Mouse (Mus musculus): ENCODE data around the gene Prrc2a. TPM values are rescaled to one million over a fixed set of nuclear protein-coding genes. Genes with fewer than 3 reads are reported as not detected.
"Not testable (repeated sequence)": the region's sequence is repeated elsewhere in the genome, so short reads cannot be mapped to it uniquely, and the experiment has no call there.

The Prrc2a gene
- polyA plus RNA-seq, 1 experiment from 2014 or later, result 195 TPM

DNA sequence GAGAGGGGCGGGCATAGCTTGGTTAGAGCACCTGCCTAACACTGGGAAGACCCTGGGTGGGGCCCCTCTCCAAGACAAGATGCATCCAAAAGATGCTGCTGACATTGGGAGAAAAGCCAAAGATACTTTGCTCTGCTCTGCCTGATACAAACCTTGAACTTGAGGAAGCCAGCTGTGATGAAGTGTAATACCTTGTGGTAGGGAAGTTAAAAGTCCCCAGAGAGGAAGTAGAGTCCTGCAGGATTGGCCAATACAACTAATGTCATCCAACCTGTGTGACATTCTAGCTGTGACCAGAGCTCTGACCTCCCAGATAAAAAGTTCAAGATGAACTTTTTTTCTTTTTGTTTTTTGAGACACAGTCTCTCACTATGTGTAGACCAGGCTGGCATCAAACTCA lies 39.6 kb downstream of the Prrc2a start:
- Histone ChIP-seq H3K27me3 (replicated peaks; ENCODE audit: control insufficient read depth, insufficient read depth, low read length) (no peaks in the 10 kb centered on the region), H3K9ac (replicated peaks; ENCODE audit: low read depth, low read length) (no peak overlapping the region), H3K4me3 (replicated peaks; ENCODE audit: low read length) (no peak overlapping the region), H3K4me1 (replicated peaks; ENCODE audit: control insufficient read depth, insufficient read depth, low read length) (peaks cover 36% of the 10 kb centered on the region), H3K4me2 (ENCODE audit: low read length) (no peak overlapping the region), H3K27ac (ENCODE audit: low read length) (no peak overlapping the region), H3K36me3 (ENCODE audit: control insufficient read depth, insufficient read depth) (peaks cover 5% of the 10 kb centered on the region; the same call in 1 of the 2 replicates), H3K9me3 (ENCODE audit: control insufficient read depth, low read length) (no peaks in the 10 kb centered on the region)
- 100% methylated on average over 1 of the region's 1 CpGs for WGBS
- ATAC-seq, result no peak

DNA sequence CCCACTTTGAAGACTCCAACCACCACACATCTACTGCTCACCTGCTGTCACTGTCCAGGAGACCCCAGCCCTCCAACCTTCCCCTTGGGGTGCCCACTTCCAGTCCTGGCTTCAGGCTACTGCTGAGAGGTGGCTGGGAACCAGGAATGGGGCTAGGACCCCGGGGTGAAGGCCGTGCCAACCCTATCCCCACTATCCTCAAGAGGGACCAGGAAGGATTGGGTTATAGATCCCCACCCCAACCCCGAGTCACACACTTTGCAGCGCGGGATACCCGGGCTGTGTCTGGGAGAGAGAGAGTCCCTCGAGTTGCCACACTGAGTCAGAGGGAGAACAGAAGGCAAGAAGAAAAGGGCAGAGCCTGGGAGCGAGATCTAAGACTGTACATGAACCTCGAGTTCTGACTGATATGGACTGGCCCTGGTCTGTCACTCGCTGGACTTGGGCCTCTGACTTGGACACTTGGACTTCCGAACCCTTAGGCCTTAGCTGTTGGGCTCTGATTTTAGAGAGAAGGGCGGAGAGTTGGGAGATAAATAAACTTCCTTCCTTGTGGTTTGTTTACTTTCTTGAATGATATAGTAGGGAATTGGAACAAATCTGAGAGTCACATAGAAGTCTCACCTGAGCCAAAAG lies 40.3 kb downstream of the Prrc2a start:
- H3K4me1 ChIP-seq (replicated peaks; ENCODE audit: control insufficient read depth, insufficient read depth, low read length), result peaks cover 42% of the 10 kb centered on the region
- H3K4me3 ChIP-seq (replicated peaks; ENCODE audit: low read length); H3K27me3 ChIP-seq (replicated peaks; ENCODE audit: control insufficient read depth, insufficient read depth, low read length); ATAC-seq; H3K4me2 ChIP-seq (ENCODE audit: low read length); H3K27ac ChIP-seq (ENCODE audit: low read length); H3K9ac ChIP-seq (replicated peaks; ENCODE audit: low read depth, low read length); H3K36me3 ChIP-seq (ENCODE audit: control insufficient read depth, insufficient read depth); H3K9me3 ChIP-seq (ENCODE audit: control insufficient read depth, low read length): not testable (repeated sequence)
- WGBS, result 93% methylated on average over 12 of the region's 12 CpGs

DNA sequence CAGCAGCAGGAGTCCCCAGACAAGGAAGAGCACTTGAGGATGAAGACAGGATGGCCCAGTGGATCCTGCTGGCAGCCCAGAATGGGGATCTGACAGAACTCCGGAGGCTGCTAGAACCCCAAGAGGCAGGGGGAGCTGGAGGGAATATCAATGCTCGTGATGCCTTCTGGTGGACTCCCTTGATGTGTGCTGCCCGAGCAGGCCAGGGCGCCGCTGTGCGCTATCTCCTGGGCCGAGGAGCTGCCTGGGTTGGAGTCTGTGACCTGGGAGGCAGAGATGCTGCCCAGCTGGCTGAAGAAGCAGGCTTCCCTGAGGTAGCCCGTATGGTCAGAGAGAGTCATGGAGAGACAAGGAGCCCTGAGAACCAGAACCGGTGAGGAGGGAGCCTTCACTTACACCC lies 41.4 kb downstream of the Prrc2a start:
- not testable (repeated sequence) for ATAC-seq; H3K9me3 ChIP-seq (ENCODE audit: control insufficient read depth, low read length); H3K4me3 ChIP-seq (replicated peaks; ENCODE audit: low read length); H3K36me3 ChIP-seq (ENCODE audit: control insufficient read depth, insufficient read depth); H3K27me3 ChIP-seq (replicated peaks; ENCODE audit: control insufficient read depth, insufficient read depth, low read length); H3K9ac ChIP-seq (replicated peaks; ENCODE audit: low read depth, low read length); H3K4me2 ChIP-seq (ENCODE audit: low read length); H3K27ac ChIP-seq (ENCODE audit: low read length)
- WGBS, result 94% methylated on average over 9 of the region's 9 CpGs
- peaks cover 42% of the 10 kb centered on the region for H3K4me1 ChIP-seq (replicated peaks; ENCODE audit: control insufficient read depth, insufficient read depth, low read length)

DNA sequence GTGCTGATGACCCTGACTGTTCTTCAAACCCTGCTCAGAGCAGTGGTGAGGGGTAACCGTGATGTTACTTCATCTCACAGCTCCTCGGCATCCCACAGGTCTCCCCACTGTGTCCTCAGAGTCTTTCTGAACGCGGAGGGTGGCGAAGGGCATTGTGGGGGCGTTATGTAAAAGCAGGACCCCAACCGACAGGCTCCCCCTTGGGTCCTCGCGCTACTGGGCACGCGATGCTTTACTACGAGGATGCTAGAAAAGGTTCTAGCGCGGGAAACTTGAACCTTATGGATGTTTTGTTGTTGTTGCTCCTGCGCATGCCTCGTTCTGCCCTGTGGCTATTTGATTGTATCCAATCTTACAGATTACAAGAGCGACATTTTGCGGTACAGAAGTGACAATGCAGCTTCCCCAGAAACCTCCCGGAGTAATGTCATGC lies 42.8 kb downstream of the Prrc2a start, which contains the start of gene Csnk2b:
TSS of gene Csnk2b (minus strand) at position 183 of the 433 bp plus-strand sequence.
- Histone ChIP-seq H3K4me3 (replicated peaks; ENCODE audit: low read length) (peak within 1 kb of the TSS; percentile 62), H3K4me2 (ENCODE audit: low read length) (peak within 1 kb of the TSS; percentile 95), H3K36me3 (ENCODE audit: control insufficient read depth, insufficient read depth) (peaks cover 14% of the 10 kb centered on the region), H3K9me3 (ENCODE audit: control insufficient read depth, low read length) (no peaks in the 10 kb centered on the region), H3K9ac (replicated peaks; ENCODE audit: low read depth, low read length) (peak within 1 kb of the TSS; percentile 80), H3K27ac (ENCODE audit: low read length) (peak within 1 kb of the TSS; percentile 93), H3K4me1 (replicated peaks; ENCODE audit: control insufficient read depth, insufficient read depth, low read length) (peaks cover 32% of the 10 kb centered on the region), H3K27me3 (replicated peaks; ENCODE audit: control insufficient read depth, insufficient read depth, low read length) (no peaks in the 10 kb centered on the region)
- 0% methylated on average over 19 of the region's 19 CpGs for WGBS
- peak; percentile 5; the same call in 1 of the 2 replicates for ATAC-seq

DNA sequence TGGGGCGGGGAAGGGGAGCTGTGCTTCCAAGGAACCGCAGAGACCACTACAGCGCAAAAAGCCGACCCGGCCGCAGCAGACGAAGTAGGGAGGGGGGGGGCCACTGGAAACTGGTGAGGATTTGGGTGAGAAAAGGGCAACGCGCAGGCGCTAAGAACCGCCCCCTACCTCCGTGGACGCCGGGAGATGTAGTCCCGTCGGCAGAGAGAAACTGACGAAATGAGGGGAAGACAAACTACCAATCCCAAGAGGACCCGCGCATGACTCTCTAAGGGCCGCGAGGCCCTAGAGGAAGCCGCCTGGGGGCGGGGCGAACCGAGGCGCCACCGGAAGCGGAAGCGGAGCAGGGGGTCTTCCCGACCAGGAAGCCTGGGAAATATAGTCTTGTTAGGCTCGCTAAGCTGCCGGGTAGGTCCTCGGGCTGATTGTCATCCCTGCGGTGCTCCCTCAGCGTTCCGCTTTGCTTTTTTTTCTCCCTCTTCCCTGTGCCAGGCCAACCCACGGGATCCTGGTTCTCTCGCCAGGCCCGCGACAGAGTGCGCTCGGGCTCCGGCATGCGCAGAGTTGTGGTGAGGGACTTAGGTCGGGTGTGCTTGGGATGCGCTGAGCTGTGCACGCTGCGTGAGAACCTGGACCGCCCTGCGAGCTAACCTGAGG lies 43.4 kb downstream of the Prrc2a start, which contains the start of gene Gpank1:
TSS of gene Gpank1 (plus strand) at position 313 of the 657 bp plus-strand sequence.
- peaks cover 17% of the 10 kb centered on the region for H3K36me3 ChIP-seq (ENCODE audit: control insufficient read depth, insufficient read depth)
- H3K27ac ChIP-seq (ENCODE audit: low read length), result peak within 1 kb of the TSS; percentile 93
- no peaks in the 10 kb centered on the region for H3K9me3 ChIP-seq (ENCODE audit: control insufficient read depth, low read length)
- no peaks in the 10 kb centered on the region for H3K27me3 ChIP-seq (replicated peaks; ENCODE audit: control insufficient read depth, insufficient read depth, low read length)
- H3K4me1 ChIP-seq (replicated peaks; ENCODE audit: control insufficient read depth, insufficient read depth, low read length), result peaks cover 26% of the 10 kb centered on the region
- WGBS, result 0% methylated on average over 50 of the region's 50 CpGs
- peak; percentile 97 for ATAC-seq
- peak within 1 kb of the TSS; percentile 62 for H3K4me3 ChIP-seq (replicated peaks; ENCODE audit: low read length)
- H3K9ac ChIP-seq (replicated peaks; ENCODE audit: low read depth, low read length), result peak within 1 kb of the TSS; percentile 80
- peak within 1 kb of the TSS; percentile 95 for H3K4me2 ChIP-seq (ENCODE audit: low read length)

DNA sequence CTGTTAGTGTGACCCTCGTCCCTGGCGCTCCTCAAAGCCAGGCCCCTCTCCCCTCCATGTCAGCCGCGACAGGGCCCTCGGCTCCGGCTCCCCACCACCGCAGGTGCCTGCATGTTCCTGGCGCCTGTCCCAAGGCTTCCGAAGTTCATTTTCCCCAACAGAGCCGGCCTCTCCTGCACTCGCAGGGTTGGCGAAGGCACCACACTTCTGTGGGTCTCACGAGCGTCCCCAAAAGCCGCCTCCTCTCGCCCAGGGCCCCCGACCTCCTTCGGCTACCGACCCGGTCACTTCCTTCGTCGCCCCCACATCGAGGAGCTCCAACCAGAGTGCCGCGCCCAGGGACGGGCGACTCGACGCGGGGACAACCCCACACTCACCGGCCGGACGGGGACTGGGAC lies 44.0 kb downstream of the Prrc2a start:
- Histone ChIP-seq H3K4me3 (replicated peaks; ENCODE audit: low read length) (peak overlapping the region; percentile 62), H3K36me3 (ENCODE audit: control insufficient read depth, insufficient read depth) (peaks cover 19% of the 10 kb centered on the region), H3K4me2 (ENCODE audit: low read length) (peak overlapping the region; percentile 88), H3K9me3 (ENCODE audit: control insufficient read depth, low read length) (no peaks in the 10 kb centered on the region), H3K9ac (replicated peaks; ENCODE audit: low read depth, low read length) (peak overlapping the region; percentile 76), H3K27ac (ENCODE audit: low read length) (0 out of 2 replicates have a peak overlapping the region, but pooled peaks have one; percentile 0), H3K4me1 (replicated peaks; ENCODE audit: control insufficient read depth, insufficient read depth, low read length) (peaks cover 23% of the 10 kb centered on the region), H3K27me3 (replicated peaks; ENCODE audit: control insufficient read depth, insufficient read depth, low read length) (no peaks in the 10 kb centered on the region)
- WGBS, result under 1% methylated on average over 33 of the region's 33 CpGs
- no peak for ATAC-seq

DNA sequence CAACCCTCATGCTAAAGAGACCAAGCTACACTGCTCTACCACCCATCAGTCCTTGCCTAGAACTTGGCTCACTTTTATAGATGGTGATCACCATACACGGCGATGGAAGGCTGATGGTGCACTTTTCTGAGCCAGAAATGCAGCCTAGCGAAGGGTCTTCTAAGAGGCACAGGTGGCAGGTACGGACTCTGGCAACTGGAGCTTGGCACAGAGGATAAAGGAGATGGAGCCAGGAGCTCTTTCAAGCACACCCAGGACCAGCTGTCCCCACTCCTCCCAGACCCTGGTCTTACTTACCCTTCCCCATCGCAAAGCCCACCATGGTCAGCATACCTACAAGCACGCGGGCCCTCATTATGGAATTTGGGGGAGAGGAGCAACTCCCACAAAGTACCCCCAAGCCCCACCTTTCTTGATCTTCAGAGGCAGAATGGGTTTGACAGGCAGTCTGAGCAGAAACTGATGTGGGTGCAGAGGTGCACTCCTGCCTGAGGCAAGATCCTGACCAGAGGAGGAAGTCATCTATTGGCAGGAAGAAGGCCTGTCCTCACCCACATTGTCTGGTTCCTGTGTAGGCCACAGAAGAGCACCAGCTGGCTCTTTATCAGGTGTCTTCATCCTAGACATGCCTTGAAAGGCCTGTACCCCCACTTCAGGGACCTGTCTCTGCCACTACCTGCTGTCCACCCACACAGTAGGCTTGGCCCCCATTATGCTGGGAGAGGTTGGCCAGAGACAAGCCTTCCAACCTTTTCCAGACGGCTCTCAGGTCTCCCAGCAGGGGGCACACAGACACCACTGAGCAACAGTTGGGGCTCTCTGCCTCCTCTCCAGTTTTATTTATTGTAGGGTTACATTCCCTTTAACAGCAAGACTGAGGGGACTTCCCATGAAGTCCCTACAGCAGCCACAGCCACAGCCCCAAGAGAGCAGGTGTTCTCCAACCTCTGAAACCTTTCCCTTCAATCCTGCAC lies 49.4 kb downstream of the Prrc2a start, which contains the start of gene Ly6g5b:
TSS of gene Ly6g5b (minus strand) at position 383 of the 974 bp plus-strand sequence.
- Histone ChIP-seq H3K4me3 (replicated peaks; ENCODE audit: low read length) (no peak within 1 kb of the TSS), H3K27me3 (replicated peaks; ENCODE audit: control insufficient read depth, insufficient read depth, low read length) (no peaks in the 10 kb centered on the region), H3K4me2 (ENCODE audit: low read length) (no peak within 1 kb of the TSS), H3K4me1 (replicated peaks; ENCODE audit: control insufficient read depth, insufficient read depth, low read length) (peaks cover 9% of the 10 kb centered on the region), H3K36me3 (ENCODE audit: control insufficient read depth, insufficient read depth) (peaks cover 19% of the 10 kb centered on the region), H3K9ac (replicated peaks; ENCODE audit: low read depth, low read length) (no peak within 1 kb of the TSS), H3K27ac (ENCODE audit: low read length) (no peak within 1 kb of the TSS), H3K9me3 (ENCODE audit: control insufficient read depth, low read length) (no peaks in the 10 kb centered on the region)
- WGBS, result 87% methylated on average over 8 of the region's 8 CpGs
- ATAC-seq, result no peak

DNA sequence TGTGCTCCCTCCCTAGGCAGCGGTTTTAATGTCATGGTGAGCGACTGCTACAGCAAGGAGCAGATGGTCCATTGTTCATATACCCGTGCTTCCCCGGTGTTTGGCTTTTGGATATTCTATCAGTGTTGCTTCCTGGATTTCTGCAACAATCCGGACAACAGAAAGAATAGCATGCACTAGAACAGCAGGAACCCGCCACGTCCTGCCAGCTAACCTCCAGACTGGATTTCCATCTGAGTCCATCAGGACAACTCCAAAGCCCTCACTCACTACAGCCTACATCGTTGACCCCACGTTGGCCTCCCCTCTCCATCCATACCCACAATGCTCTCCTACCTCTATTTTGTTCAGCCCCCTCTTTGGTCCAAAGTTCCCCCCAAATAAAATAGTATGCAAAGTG lies 52.9 kb downstream of the Prrc2a start:
- no peaks in the 10 kb centered on the region for H3K27me3 ChIP-seq (replicated peaks; ENCODE audit: control insufficient read depth, insufficient read depth, low read length)
- H3K4me2 ChIP-seq (ENCODE audit: low read length), result no peak overlapping the region
- H3K4me1 ChIP-seq (replicated peaks; ENCODE audit: control insufficient read depth, insufficient read depth, low read length), result no peaks in the 10 kb centered on the region
- H3K36me3 ChIP-seq (ENCODE audit: control insufficient read depth, insufficient read depth), result peaks cover 10% of the 10 kb centered on the region
- H3K9ac ChIP-seq (replicated peaks; ENCODE audit: low read depth, low read length), result no peak overlapping the region
- WGBS, result 72% methylated on average over 9 of the region's 9 CpGs
- no peak overlapping the region for H3K4me3 ChIP-seq (replicated peaks; ENCODE audit: low read length)
- no peak overlapping the region for H3K27ac ChIP-seq (ENCODE audit: low read length)
- no peak for ATAC-seq
- H3K9me3 ChIP-seq (ENCODE audit: control insufficient read depth, low read length), result no peaks in the 10 kb centered on the region

DNA sequence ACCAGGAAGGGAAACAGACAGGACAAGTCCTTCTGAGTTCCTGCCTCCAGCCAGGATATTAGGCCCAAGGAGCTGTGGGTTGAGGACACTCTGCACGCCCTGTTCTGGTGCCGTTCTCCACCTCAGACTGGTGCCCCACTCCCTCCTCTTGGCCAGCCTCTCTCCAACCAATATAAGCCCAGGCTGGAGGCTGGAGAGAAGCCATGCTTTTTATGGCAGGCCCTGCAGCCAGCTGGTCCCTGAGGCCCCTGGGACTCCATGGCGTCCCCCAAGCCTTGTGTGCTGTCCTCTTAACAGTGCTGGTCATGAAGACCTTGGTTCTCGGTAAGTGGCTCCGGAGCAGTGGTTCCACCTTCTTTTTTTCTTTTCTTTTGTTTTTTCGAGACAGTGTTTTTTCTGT lies 56.6 kb downstream of the Prrc2a start, which contains the start of gene Ly6g5c:
TSS of gene Ly6g5c (plus strand) at position 183 of the 400 bp plus-strand sequence.
- H3K27ac ChIP-seq (ENCODE audit: low read length), result no peak within 1 kb of the TSS
- no peaks in the 10 kb centered on the region for H3K4me1 ChIP-seq (replicated peaks; ENCODE audit: control insufficient read depth, insufficient read depth, low read length)
- peaks cover 3% of the 10 kb centered on the region; the same call in 1 of the 2 replicates for H3K36me3 ChIP-seq (ENCODE audit: control insufficient read depth, insufficient read depth)
- H3K27me3 ChIP-seq (replicated peaks; ENCODE audit: control insufficient read depth, insufficient read depth, low read length), result no peaks in the 10 kb centered on the region
- no peak within 1 kb of the TSS for H3K4me3 ChIP-seq (replicated peaks; ENCODE audit: low read length)
- 83% methylated on average over 6 of the region's 6 CpGs for WGBS
- no peaks in the 10 kb centered on the region for H3K9me3 ChIP-seq (ENCODE audit: control insufficient read depth, low read length)
- no peak within 1 kb of the TSS for H3K4me2 ChIP-seq (ENCODE audit: low read length)
- no peak for ATAC-seq
- H3K9ac ChIP-seq (replicated peaks; ENCODE audit: low read depth, low read length), result no peak within 1 kb of the TSS
